Mouse (Mus musculus): ENCODE measurements around the gene Zgpat. TPM values are rescaled to one million over a fixed set of nuclear protein-coding genes. Genes with fewer than 3 reads are reported as not detected.

The Zgpat gene
- polyA plus RNA-seq, 1 experiment = 41.9 TPM

- DNase-seq (ENCODE audit: low spot score) = no peak
Measured at GRCm38 (mm10) chr2:181384919-181385391, 20.2 kb downstream of the Zgpat start.

GRCm38 (mm10) chr2:181385885-181386284 is 21.2 kb downstream of the Zgpat start:
- DNase-seq (ENCODE audit: low spot score) = no peak

GRCm38 (mm10) chr2:181386663-181387210 is 22.0 kb downstream of the Zgpat start:
- no peak for DNase-seq (ENCODE audit: low spot score)

GRCm38 (mm10) chr2:181390136-181390870 is 25.6 kb downstream of the Zgpat start:
- no peak for DNase-seq (ENCODE audit: low spot score)

- no peak for DNase-seq (ENCODE audit: low spot score)
Measured at GRCm38 (mm10) chr2:181391022-181391421, 26.3 kb downstream of the Zgpat start.

GRCm38 (mm10) chr2:181391541-181391940 is 26.8 kb downstream of the Zgpat start:
- DNase-seq (ENCODE audit: low spot score) = no peak

- peak; percentile 50 for DNase-seq (ENCODE audit: low spot score)
Measured at GRCm38 (mm10) chr2:181392600-181393213, 28.0 kb downstream of the Zgpat start.

GRCm38 (mm10) chr2:181394086-181394485 is 29.4 kb downstream of the Zgpat start:
- no peak for DNase-seq (ENCODE audit: low spot score)

- no peak for DNase-seq (ENCODE audit: low spot score)
Measured at GRCm38 (mm10) chr2:181397207-181397761, 32.6 kb downstream of the Zgpat start.

GRCm38 (mm10) chr2:181401497-181401896 is 36.8 kb downstream of the Zgpat start:
- no peak for DNase-seq (ENCODE audit: low spot score)

- no peak for DNase-seq (ENCODE audit: low spot score)
Measured at GRCm38 (mm10) chr2:181403722-181404121, 39.0 kb downstream of the Zgpat start.

GRCm38 (mm10) chr2:181409643-181410042 is 44.9 kb downstream of the Zgpat start:
- no peak for DNase-seq (ENCODE audit: low spot score)

- DNase-seq (ENCODE audit: low spot score) = no peak
Measured at GRCm38 (mm10) chr2:181410760-181411473, 46.2 kb downstream of the Zgpat start.

GRCm38 (mm10) chr2:181413141-181413540 is 48.4 kb downstream of the Zgpat start:
- DNase-seq (ENCODE audit: low spot score) = no peak

- DNase-seq (ENCODE audit: low spot score) = no peak
Measured at GRCm38 (mm10) chr2:181415945-181416344, 51.2 kb downstream of the Zgpat start.

- no peak for DNase-seq (ENCODE audit: low spot score)
Measured at GRCm38 (mm10) chr2:181419359-181419758, 54.6 kb downstream of the Zgpat start.

- no peak for DNase-seq (ENCODE audit: low spot score)
Measured at GRCm38 (mm10) chr2:181420426-181420825, 55.7 kb downstream of the Zgpat start.

GRCm38 (mm10) chr2:181420903-181421638 is 56.3 kb downstream of the Zgpat start:
- no peak for DNase-seq (ENCODE audit: low spot score)

- no peak for DNase-seq (ENCODE audit: low spot score)
Measured at GRCm38 (mm10) chr2:181423834-181424233, 59.1 kb downstream of the Zgpat start.

Data from urinary bladder, adult 2 months (tissue).